Mouse (Mus musculus) neural tube, embryonic 12.5 days (tissue): ENCODE results near the gene Kdm1b. TPM values are rescaled to one million over a fixed set of nuclear protein-coding genes. Genes with fewer than 3 reads are reported as not detected.

ENCODE experiments used
- ATAC-seq: fragments of 200-750 bp; cut with Nextera tagmentation; 2 replicates; pipeline ENCODE4 v1.8.0; 2017; ENCODE audit warnings: low read depth, mild to moderate bottlenecking, moderate TSS enrichment, moderate library complexity; ENCODE audit not compliant: low FRiP score
- H3K27ac ChIP-seq: fragments of 300-500 bp; sonication (generic); 2 replicates; pipeline ENCODE4 v1.5.1; 2016
- H3K27me3 ChIP-seq: fragments of 300-500 bp; sonication (generic); replicated peaks from 2 replicates; pipeline ENCODE4 v1.6.1; 2016; ENCODE audit warnings: mild to moderate bottlenecking
- H3K36me3 ChIP-seq: fragments of 300-500 bp; sonication (generic); 2 replicates; pipeline ENCODE4 v1.6.1; 2016; ENCODE audit warnings: mild to moderate bottlenecking
- H3K4me1 ChIP-seq: fragments of 300-500 bp; sonication (generic); 2 replicates; pipeline ENCODE4 v1.6.1; 2016
- H3K4me2 ChIP-seq: fragments of 300-500 bp; sonication (generic); replicated peaks from 2 replicates; pipeline ENCODE4 v1.6.1; 2016; ENCODE audit warnings: mild to moderate bottlenecking
- H3K4me3 ChIP-seq: fragments of 300-500 bp; sonication (generic); 2 replicates; pipeline ENCODE4 v1.5.1; 2016
- H3K9ac ChIP-seq: fragments of 300-500 bp; sonication (generic); 2 replicates; pipeline ENCODE4 v1.6.1; 2016; ENCODE audit warnings: mild to moderate bottlenecking
- H3K9me3 ChIP-seq: fragments of 300-500 bp; sonication (generic); 2 replicates; pipeline ENCODE4 v1.6.1; 2016; ENCODE audit warnings: mild to moderate bottlenecking
- WGBS: fragments of 180-500 bp; shearing (Covaris S2); methylation state at CpG from one replicate; pipeline ENCODE4 v1.1.7; 2016; 5-methylcytosine and 5-hydroxymethylcytosine counted together
- polyA plus RNA-seq: library from polyadenylated mRNA; unstranded; fragments of >200 nt; fragmentation: Nextera tagmentation; extraction: Ambion mirVana; gene quantifications from 2 replicates; pipeline ENCODE4 v1.2.1, GENCODE M21; 2016

Gene Kdm1b
- 17.1 and 17.9 TPM in 2 replicates for polyA plus RNA-seq

DNA sequence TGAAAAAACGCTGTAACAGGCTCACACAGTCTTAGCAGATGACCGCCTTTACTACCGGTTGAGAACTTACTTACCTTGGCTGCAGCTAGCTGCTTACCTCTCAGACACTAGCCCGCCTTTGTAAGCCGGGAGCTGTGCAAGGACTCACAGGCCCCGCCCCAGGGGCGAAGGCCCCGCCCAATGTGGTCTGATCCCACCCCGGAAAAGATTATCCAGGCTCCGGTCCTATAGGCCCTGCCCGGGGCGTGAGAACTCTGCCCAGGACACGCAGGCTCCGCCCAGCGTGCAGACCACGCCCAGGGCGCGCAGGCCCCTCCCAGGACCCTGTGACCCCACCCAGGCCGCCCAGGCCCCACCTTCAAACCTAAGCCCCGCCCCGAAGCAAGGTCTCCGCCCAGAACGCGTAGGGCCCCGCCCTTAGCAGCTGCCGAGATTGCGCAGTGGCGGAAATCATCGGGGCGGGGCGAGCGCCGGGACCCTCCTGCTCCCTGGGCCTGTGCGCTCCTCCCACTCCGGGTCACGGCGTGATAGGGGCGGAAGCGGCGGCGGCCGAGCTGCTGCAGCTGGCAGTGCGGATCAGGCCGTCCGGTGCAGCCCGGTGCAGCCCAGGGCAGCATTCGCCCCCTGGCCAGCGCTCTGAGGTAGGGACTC is at the start of gene Kdm1b:
TSS of gene Kdm1b (plus strand) at position 470 of the 651 bp plus-strand sequence.
- Histone ChIP-seq H3K27ac (peak within 1 kb of the TSS; percentile 46; the same call in 1 of the 2 replicates), H3K27me3 (no peaks in the 10 kb centered on the region), H3K4me1 (peaks cover 14% of the 10 kb centered on the region), H3K9me3 (no peaks in the 10 kb centered on the region), H3K36me3 (peaks cover 2% of the 10 kb centered on the region; the same call in 1 of the 2 replicates), H3K4me2 (peak within 1 kb of the TSS; percentile 85), H3K9ac (peak within 1 kb of the TSS; percentile 78), H3K4me3 (peak within 1 kb of the TSS; percentile 75)
- peak; percentile 96 for ATAC-seq
- 1% methylated on average over 48 of the region's 48 CpGs for WGBS

DNA sequence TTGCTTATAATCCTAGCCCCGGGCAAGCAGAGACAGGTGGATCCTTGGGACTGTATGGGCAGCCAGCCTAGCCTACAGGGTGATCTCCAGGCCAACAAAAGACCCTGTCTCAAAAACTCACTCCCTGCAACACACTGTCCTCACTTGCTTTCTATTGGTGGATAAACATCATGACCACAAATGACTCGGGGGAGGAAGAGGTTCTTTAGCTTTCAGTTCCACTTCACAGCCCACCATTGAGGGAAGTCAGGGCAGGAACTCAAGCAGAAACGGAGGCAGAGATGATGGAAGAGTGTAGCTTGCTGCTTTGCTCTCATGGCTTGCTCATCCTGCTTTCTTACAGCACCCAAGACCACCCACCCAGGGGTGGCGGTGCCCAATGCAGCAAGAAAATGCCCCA is 45.9 kb upstream of the Kdm1b start:
- H3K36me3 ChIP-seq: no peaks in the 10 kb centered on the region
- WGBS: 81% methylated on average over 4 of the region's 4 CpGs
- no peak overlapping the region for H3K27ac ChIP-seq
- H3K9ac ChIP-seq: no peak overlapping the region
- no peak overlapping the region for H3K4me3 ChIP-seq
- H3K27me3 ChIP-seq: no peaks in the 10 kb centered on the region
- H3K4me2 ChIP-seq: no peak overlapping the region
- H3K9me3 ChIP-seq: no peaks in the 10 kb centered on the region
- no peaks in the 10 kb centered on the region for H3K4me1 ChIP-seq
- ATAC-seq: no peak

DNA sequence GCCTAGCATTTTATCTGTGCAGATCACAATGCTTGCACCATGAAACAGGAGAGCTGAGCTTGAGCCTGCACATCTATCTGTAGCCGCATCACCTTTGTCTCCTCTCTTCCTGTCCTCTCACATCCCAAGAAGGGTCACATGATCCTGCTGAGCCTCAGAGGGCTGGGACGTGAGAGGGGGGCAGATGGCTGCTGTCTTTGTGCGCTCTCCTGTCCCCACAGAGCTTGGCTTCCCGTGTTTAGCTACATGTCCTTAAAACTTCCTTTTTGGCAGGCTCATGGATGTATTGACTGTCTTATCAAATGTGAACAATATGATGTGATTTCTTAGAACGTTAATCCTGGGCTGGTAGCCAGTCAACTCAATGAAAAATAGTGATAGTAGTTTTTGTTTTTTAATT is 43.8 kb upstream of the Kdm1b start:
- Histone ChIP-seq H3K4me3 (no peak overlapping the region), H3K36me3 (no peaks in the 10 kb centered on the region), H3K4me1 (no peaks in the 10 kb centered on the region), H3K9ac (no peak overlapping the region), H3K27me3 (no peaks in the 10 kb centered on the region), H3K9me3 (no peaks in the 10 kb centered on the region), H3K4me2 (no peak overlapping the region), H3K27ac (no peak overlapping the region)
- ATAC-seq: no peak
- WGBS: 68% methylated on average over 5 of the region's 5 CpGs

DNA sequence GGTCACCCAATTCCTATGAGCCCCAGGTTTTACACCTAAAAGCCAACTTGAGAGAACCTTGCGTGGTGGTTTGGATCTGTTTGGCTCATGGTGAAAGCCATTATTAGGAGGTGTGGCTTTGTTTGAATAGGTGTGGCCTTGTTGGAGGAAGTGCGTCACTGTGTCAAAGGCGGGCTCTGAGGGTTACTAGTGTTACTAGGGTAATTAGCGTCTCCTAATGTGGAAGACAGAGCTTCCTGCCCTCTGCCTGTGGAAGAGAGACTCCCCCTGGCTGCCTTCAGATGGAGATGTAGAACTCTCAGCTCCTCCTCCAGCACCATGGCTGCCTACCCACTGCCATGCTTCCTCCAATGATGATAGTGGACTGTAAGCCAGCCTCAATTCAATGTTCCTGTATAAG is 41.7 kb upstream of the Kdm1b start:
- H3K27me3 ChIP-seq: no peaks in the 10 kb centered on the region
- H3K4me1 ChIP-seq: no peaks in the 10 kb centered on the region
- H3K9ac ChIP-seq: no peak overlapping the region
- no peak overlapping the region for H3K4me3 ChIP-seq
- H3K36me3 ChIP-seq: no peaks in the 10 kb centered on the region
- no peaks in the 10 kb centered on the region for H3K9me3 ChIP-seq
- no peak for ATAC-seq
- H3K4me2 ChIP-seq: no peak overlapping the region
- H3K27ac ChIP-seq: no peak overlapping the region
- WGBS: 86% methylated on average over 4 of the region's 4 CpGs

DNA sequence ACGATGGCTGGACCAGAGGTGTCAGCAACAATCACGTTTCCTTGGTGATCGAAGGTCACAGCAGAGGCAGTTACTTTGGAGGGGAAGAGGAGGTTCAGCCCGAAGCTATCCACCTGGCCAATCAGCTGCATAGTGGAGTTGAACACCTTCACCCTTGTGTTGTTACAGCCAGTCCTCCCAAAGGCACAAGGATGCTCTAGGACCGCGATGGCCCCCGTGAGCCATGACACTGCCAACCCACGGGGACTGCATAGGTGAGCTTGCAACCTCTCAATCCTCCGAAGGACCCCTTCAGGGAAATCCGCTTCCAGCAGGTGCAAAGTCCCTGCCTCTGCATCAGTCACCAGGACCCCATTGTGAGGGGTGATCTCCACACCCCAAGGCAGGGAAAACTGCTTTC is 29.6 kb upstream of the Kdm1b start:
- 63% methylated on average over 10 of the region's 10 CpGs for WGBS
- Histone ChIP-seq H3K4me1 (peaks cover 9% of the 10 kb centered on the region), H3K9ac (no peak overlapping the region), H3K9me3 (peaks cover 22% of the 10 kb centered on the region), H3K27ac (no peak overlapping the region), H3K36me3 (no peaks in the 10 kb centered on the region), H3K4me3 (peak overlapping the region; percentile 51; the same call in 1 of the 2 replicates), H3K4me2 (peak overlapping the region; percentile 95), H3K27me3 (peaks cover 3% of the 10 kb centered on the region; the same call in 1 of the 2 replicates)
- ATAC-seq: no peak

DNA sequence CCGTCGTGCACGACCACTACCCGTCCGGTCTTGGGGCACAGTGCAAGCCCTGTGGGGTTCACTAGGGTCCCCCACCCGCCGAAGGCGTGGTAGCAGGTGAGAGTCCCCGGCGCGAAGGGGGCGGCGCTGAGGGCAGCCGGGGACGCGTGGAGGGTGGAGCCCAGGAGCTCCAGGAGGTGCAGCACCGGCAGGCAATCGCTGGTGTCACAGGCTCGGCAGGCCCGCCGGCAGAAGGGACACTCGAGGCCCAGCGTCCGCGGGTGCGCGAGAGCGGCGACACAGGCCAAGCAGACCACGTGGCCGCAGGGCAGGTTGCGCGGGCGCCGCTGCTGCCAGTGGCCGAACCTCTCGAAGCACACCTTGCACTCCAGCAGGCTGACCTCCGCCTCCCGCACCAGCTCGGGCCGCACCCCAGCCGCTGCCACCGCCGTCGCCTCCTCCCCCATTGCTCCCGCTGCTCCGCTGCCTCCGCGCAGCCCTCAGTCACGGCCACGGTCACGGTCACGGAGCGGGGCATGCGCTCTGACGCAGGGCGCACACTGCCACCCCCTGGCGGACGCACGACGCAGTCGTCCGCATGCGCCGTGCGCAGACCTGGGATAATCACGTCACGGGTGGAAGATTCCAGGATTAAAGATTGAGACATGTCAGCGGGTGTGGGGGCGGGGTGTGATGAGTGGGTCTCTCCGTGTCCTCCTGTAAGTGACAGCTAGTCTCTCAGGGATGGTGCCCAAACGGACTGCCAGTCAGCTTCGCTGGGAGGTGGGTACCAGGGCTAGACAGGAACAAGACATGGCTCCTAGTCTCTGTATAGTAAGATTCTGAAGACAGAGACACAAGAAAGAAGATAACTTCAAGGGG is 28.7 kb upstream of the Kdm1b start, which contains the start of gene Nhlrc1:
TSS of gene Nhlrc1 (minus strand) at position 517 of the 861 bp plus-strand sequence.
- Histone ChIP-seq H3K27me3 (peaks cover 3% of the 10 kb centered on the region; the same call in 1 of the 2 replicates), H3K36me3 (no peaks in the 10 kb centered on the region), H3K27ac (no peak within 1 kb of the TSS), H3K4me1 (peaks cover 9% of the 10 kb centered on the region), H3K9ac (peak within 1 kb of the TSS; percentile 53), H3K4me3 (peak within 1 kb of the TSS; percentile 51), H3K9me3 (peaks cover 22% of the 10 kb centered on the region), H3K4me2 (peak within 1 kb of the TSS; percentile 95)
- 4% methylated on average over 73 of the region's 73 CpGs for WGBS
- ATAC-seq: peak; percentile 82

DNA sequence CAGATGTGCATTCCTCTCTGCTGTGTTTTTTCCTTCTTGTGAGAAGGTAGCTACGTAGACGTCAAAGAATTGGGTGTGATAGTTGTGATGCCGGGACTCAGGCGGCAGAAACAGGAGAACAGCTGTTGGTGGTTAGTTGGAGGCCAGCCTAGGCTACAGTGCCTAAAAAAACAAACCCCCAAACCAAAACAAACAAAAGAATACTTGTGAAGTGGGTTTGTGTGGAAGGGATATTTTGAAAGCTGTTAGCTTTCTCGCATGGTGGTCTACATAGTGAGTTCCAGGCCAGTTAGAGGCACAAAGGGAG is 28.2 kb upstream of the Kdm1b start:
- WGBS: 85% methylated on average over 5 of the region's 5 CpGs
- no peak overlapping the region for H3K4me3 ChIP-seq

DNA sequence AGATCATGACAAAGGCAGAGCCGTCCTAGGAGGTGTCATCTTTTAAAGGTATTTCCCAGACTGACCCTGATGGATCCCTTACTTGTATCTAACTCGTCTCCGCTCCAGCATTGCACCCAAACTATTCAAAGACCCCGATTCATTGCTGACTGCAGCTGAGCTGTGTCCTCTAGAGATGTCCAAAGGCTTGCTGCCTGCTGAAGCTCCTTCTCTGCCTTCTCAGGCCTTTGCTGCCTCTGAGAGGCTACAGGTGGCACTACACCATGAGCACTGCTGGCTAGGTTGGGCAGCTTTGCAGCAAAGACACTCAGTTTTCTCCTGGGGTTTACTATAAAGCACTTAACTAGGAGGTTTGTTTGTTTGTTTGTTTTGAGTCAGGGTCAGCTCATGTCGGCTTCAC is 26.0 kb upstream of the Kdm1b start:
- H3K27ac ChIP-seq: no peak overlapping the region
- ATAC-seq: no peak
- H3K9me3 ChIP-seq: no peaks in the 10 kb centered on the region
- no peaks in the 10 kb centered on the region for H3K36me3 ChIP-seq
- 47% methylated on average over 5 of the region's 5 CpGs for WGBS
- no peak overlapping the region for H3K4me2 ChIP-seq
- H3K4me3 ChIP-seq: no peak overlapping the region
- H3K9ac ChIP-seq: no peak overlapping the region
- peaks cover 9% of the 10 kb centered on the region for H3K4me1 ChIP-seq
- peaks cover 3% of the 10 kb centered on the region; the same call in 1 of the 2 replicates for H3K27me3 ChIP-seq

More for the DNA sequence above, 28.2 kb upstream of the Kdm1b start:
- no peak overlapping the region for H3K9ac ChIP-seq
- peaks cover 17% of the 10 kb centered on the region for H3K9me3 ChIP-seq
- no peak for ATAC-seq
- H3K4me2 ChIP-seq: peak overlapping the region; percentile 95
- no peaks in the 10 kb centered on the region for H3K36me3 ChIP-seq
- peaks cover 9% of the 10 kb centered on the region for H3K4me1 ChIP-seq
- peaks cover 3% of the 10 kb centered on the region; the same call in 1 of the 2 replicates for H3K27me3 ChIP-seq
- no peak overlapping the region for H3K27ac ChIP-seq

DNA sequence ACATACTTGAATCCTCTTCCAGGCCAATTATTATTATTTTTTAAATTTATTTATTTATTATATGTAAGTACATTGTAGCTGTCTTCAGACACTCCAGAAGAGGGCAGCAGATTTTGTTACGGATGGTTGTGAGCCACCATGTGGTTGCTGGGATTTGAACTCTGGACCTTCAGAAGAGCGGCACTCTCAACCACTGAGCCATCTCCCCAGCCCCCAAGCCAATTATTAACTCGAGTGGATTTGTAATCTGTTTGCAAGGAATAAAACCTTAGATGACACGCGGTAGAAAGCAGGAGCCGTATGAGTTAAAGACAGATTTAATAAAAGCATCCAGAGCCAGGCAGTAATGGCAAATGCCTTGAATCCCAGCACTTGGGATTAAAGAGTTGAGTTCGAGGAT is 23.5 kb upstream of the Kdm1b start:
- ATAC-seq: no peak
- Histone ChIP-seq H3K27me3 (no peaks in the 10 kb centered on the region; the same call in 1 of the 2 replicates), H3K4me2 (no peak overlapping the region), H3K36me3 (0 out of 2 replicates have a peak, but pooled peaks cover 1% of the 10 kb centered on the region), H3K9ac (no peak overlapping the region), H3K9me3 (no peaks in the 10 kb centered on the region), H3K4me1 (no peaks in the 10 kb centered on the region), H3K27ac (no peak overlapping the region), H3K4me3 (no peak overlapping the region)
- 87% methylated on average over 7 of the region's 7 CpGs for WGBS

DNA sequence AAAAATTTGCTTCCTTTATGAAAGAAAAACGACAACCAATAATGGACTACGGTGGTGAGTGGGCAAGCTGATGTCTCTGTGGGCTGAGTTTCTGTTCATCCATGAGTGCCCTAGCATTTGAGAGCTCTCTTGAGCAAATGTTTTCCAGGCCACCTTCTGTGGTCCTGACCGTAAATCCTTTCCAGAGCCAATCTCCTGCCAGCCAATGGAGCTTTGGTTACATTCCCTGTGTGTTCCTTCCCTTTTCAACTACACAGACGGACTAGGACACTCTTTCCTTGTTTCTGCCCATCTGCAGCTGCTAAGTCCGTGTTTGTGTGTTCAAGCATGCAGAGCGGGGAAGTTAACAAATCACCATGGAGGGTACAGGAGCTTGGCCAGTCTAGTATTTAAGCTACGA is 22.5 kb upstream of the Kdm1b start:
- Histone ChIP-seq H3K27ac (no peak overlapping the region), H3K27me3 (no peaks in the 10 kb centered on the region), H3K4me2 (no peak overlapping the region), H3K4me3 (no peak overlapping the region), H3K9ac (no peak overlapping the region), H3K36me3 (0 out of 2 replicates have a peak, but pooled peaks cover 2% of the 10 kb centered on the region), H3K4me1 (no peaks in the 10 kb centered on the region), H3K9me3 (no peaks in the 10 kb centered on the region)
- WGBS: 71% methylated on average over 7 of the region's 7 CpGs
- ATAC-seq: no peak

DNA sequence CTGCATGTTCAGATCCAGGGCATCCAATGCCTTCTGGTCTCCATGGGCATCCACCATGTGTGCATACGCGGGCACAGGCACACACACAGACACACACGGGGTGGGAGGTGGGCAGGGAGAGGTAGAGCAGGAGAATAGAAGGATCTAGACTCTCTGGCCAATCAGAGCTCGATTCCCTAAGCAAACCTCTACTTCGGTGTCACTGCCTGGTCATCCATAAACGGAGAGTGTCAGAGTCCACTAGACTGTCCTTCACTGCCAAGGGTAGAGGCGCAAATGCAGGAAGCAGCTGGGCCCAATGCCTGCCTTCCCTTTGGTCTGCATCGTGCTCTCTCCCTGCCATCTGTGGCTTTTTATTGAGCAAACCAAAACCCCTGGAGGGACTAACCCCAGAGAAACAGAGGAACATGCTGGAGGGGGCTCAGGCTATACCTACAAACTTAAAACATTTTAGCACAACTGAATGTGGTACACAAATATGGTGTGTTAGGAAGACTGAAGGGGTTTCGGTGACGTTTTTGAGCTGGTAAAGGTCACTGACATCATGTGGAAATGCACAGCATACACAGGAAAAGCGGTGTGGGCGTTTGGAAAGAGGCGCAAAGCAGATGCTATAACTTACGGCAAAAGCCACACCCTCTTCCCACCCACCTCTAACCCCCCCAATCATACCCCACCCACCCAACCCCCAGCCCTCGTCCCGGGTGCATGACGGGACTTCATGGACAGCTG is 12.8 kb upstream of the Kdm1b start:
- no peaks in the 10 kb centered on the region for H3K27me3 ChIP-seq
- no peaks in the 10 kb centered on the region for H3K9me3 ChIP-seq
- no peaks in the 10 kb centered on the region for H3K4me1 ChIP-seq
- 92% methylated on average over 17 of the region's 17 CpGs for WGBS
- no peak overlapping the region for H3K4me2 ChIP-seq
- no peak for ATAC-seq
- no peak overlapping the region for H3K27ac ChIP-seq
- H3K4me3 ChIP-seq: no peak overlapping the region
- H3K36me3 ChIP-seq: peaks cover 7% of the 10 kb centered on the region; the same call in 1 of the 2 replicates
- H3K9ac ChIP-seq: no peak overlapping the region

DNA sequence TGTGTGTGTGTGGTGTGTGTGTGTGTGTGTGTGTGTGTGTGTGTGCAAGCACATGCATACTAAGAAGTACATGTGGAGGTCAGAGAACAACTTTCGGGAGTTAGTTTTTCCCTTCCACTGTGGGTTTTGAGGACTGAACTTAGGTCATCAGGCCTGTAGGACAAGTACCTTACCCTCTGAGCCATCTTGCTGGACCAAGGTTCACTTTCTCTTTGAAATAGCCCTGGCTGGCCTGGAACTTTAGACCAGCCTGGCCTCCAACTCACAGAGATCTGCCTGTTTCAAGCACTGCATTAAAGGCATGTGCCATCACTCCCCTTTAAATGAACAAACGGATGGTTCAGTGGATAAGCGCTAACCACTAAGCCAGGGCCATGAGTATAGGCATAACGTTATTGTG is 9.7 kb upstream of the Kdm1b start:
- Histone ChIP-seq H3K4me3 (no peak overlapping the region), H3K27ac (no peak overlapping the region), H3K9ac (no peak overlapping the region), H3K4me1 (no peaks in the 10 kb centered on the region), H3K36me3 (peaks cover 8% of the 10 kb centered on the region; the same call in 1 of the 2 replicates), H3K27me3 (no peaks in the 10 kb centered on the region), H3K9me3 (no peaks in the 10 kb centered on the region), H3K4me2 (no peak overlapping the region)
- ATAC-seq: no peak
- 90% methylated on average over 4 of the region's 4 CpGs for WGBS
